Mouse (Mus musculus) intestine, embryonic 14.5 days (tissue): ENCODE measurements around the gene Egfl6. TPM values are rescaled to one million over a fixed set of nuclear protein-coding genes. Genes with fewer than 3 reads are reported as not detected.
A peak's percentile ranks its signal among the peaks of the same experiment; 100 is the strongest.

ENCODE experiments used
- ATAC-seq: fragments of 200-750 bp; cut with Nextera tagmentation; replicated peaks from 2 replicates; pipeline ENCODE4 v1.8.0; 2017; ENCODE audit warnings: low read depth, moderate number of reproducible peaks, moderate TSS enrichment, moderate library complexity; ENCODE audit not compliant: low FRiP score, low TSS enrichment
- DNase-seq: peaks from one replicate; pipeline ENCODE4 v3.0.0-alpha.2; 2018; ENCODE audit warnings: low spot score
- H3K27ac ChIP-seq: fragments of 300-500 bp; sonication (generic); 2 replicates; pipeline ENCODE4 v1.5.1; 2014; ENCODE audit warnings: low read depth, mild to moderate bottlenecking, control low read depth
- H3K27me3 ChIP-seq: fragments of 300-500 bp; sonication (generic); replicated peaks from 2 replicates; pipeline ENCODE4 v1.6.1; 2014; ENCODE audit warnings: low read length, control low read depth; ENCODE audit not compliant: control insufficient read depth, insufficient read depth
- H3K36me3 ChIP-seq: fragments of 300-500 bp; sonication (generic); 2 replicates; pipeline ENCODE4 v1.6.1; 2014; ENCODE audit warnings: low read length, control low read depth; ENCODE audit not compliant: control insufficient read depth, insufficient read depth
- H3K4me1 ChIP-seq: fragments of 300-500 bp; sonication (generic); replicated peaks from 2 replicates; pipeline ENCODE4 v1.6.1; 2014; ENCODE audit warnings: low read length, control low read depth, mixed read lengths; ENCODE audit not compliant: control insufficient read depth, insufficient read depth
- H3K4me2 ChIP-seq: fragments of 300-500 bp; sonication (generic); 2 replicates; pipeline ENCODE4 v1.6.1; 2014; ENCODE audit warnings: low read length
- H3K4me3 ChIP-seq: fragments of 300-500 bp; sonication (generic); 2 replicates; pipeline ENCODE4 v1.5.1; 2014; ENCODE audit warnings: low read depth, low read length, control low read depth, mixed read lengths
- H3K9ac ChIP-seq: fragments of 300-500 bp; sonication (generic); 2 replicates; pipeline ENCODE4 v1.6.1; 2014; ENCODE audit warnings: mild to moderate bottlenecking, low read length
- H3K9me3 ChIP-seq: fragments of 300-500 bp; sonication (generic); 2 replicates; pipeline ENCODE4 v1.6.1; 2016; ENCODE audit warnings: low read length, control low read depth; ENCODE audit not compliant: control insufficient read depth
- WGBS: fragments of 180-500 bp; shearing (Covaris S2); extraction: QIAGEN DNeasy Blood & Tissue Kit; methylation state at CpG from one replicate; pipeline ENCODE4 v1.1.7; 2014; 5-methylcytosine and 5-hydroxymethylcytosine counted together
- polyA plus RNA-seq: library from polyadenylated mRNA; unstranded; fragments of >200 nt; fragmentation: Nextera tagmentation; extraction: Ambion mirVana; gene quantifications from 2 replicates; pipeline ENCODE4 v1.2.1, GENCODE M21; 2014

Egfl6 gene
- polyA plus RNA-seq, 1 experiment from 2014 or later: 4.7 TPM

DNA sequence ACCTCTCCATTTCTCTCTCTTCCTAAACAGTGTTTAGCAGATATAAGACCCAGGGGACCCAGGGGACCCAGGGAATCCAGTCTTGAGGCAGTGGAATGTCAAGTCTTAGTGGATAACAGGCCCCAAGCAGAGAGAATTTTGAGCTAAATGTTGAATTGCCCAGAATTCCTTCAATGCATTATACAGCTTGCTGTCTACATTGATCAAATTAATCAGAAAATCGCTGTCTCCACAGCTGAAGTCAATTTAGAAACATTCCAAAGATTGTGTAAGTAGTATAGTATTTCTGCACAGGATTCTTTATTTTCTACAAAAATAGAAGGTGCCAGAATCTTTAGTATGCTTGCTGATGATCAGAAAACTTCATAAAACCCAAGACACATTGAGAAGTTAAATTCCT is 9.4 kb downstream of the Egfl6 start:
- no peaks in the 10 kb centered on the region for H3K27me3 ChIP-seq
- no peaks in the 10 kb centered on the region for H3K4me1 ChIP-seq
- H3K9me3 ChIP-seq: no peaks in the 10 kb centered on the region
- no peak overlapping the region for H3K4me2 ChIP-seq
- H3K4me3 ChIP-seq: no peak overlapping the region
- H3K9ac ChIP-seq: no peak overlapping the region
- H3K27ac ChIP-seq: no peak overlapping the region
- ATAC-seq (no peak), DNase-seq (no peak)
- WGBS: 77% methylated on average over 1 of the region's 1 CpGs
- no peaks in the 10 kb centered on the region for H3K36me3 ChIP-seq

DNA sequence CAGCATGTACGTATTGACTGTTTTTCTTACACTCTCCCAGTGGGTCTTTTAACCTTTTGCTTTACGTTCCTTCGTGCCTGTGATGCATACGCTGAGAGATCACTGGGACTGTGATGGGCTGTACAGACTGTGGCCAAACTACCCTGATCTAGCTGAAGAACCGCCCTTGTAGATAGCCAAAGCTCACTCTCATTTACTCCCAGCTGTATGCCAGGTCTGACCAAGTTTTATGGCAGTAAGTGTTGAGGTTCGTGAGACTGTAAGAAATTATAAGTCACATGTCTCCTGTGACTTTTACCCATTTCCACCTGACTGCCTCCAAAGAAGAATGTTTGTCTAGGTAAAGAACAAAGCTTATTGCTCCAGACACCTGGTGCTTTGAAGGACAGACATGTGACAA is 19.5 kb downstream of the Egfl6 start:
- no peaks in the 10 kb centered on the region for H3K27me3 ChIP-seq
- WGBS: 82% methylated on average over 6 of the region's 6 CpGs

DNA sequence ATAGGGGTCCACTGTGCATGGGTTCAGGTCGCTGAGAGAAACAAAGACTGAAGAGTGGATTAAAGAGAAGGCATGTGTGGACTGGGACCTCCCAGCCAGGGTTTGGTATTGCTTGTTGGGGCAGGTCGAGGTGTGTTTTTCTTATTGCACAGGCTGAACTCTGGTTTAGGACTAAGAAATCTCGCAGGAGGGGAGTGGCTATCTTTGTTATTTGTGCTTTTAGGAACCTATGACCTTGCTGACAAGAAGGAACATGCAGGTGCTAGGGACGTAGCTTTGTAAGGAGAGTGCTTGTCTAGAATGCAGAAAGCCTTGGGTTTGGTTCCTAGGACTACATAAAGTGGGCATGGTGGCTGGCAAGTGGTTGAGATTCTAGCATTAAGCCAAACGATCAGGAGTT is 20.1 kb downstream of the Egfl6 start:
- no peak for ATAC-seq
- no peaks in the 10 kb centered on the region for H3K27me3 ChIP-seq
- H3K4me3 ChIP-seq: no peak overlapping the region
- H3K4me2 ChIP-seq: no peak overlapping the region
- H3K4me1 ChIP-seq: no peaks in the 10 kb centered on the region
- no peaks in the 10 kb centered on the region for H3K36me3 ChIP-seq
- no peak overlapping the region for H3K27ac ChIP-seq
- no peaks in the 10 kb centered on the region for H3K9me3 ChIP-seq
- WGBS: 63% methylated on average over 5 of the region's 5 CpGs
- H3K9ac ChIP-seq: no peak overlapping the region
- DNase-seq: no peak

More for the DNA sequence above, 19.5 kb downstream of the Egfl6 start:
- Histone ChIP-seq H3K4me1 (no peaks in the 10 kb centered on the region), H3K9me3 (no peaks in the 10 kb centered on the region), H3K4me2 (no peak overlapping the region), H3K9ac (no peak overlapping the region), H3K4me3 (no peak overlapping the region), H3K27ac (no peak overlapping the region), H3K36me3 (no peaks in the 10 kb centered on the region)
- DNase-seq (no peak), ATAC-seq (no peak)

DNA sequence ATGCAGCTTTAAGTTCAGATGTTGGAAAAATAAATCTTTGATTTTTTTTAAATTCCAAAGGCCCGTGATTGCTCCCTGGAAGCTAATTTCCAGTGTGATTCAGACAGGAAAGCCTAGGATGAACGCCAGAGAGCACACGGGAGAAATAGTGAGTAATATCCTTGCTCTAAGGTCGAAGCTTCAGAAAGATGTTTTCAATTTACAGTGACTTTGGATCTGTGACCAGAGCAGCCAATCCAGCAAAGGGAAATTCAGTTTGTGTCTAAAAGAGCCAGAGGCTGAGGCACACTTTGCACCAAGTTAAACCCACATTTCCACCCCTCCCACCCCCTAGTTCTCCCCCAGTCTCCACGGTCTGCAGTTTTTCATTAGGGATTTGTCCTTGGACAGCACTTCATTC is 20.6 kb downstream of the Egfl6 start:
- Histone ChIP-seq H3K27ac (no peak overlapping the region), H3K4me1 (no peaks in the 10 kb centered on the region), H3K9me3 (no peaks in the 10 kb centered on the region), H3K4me2 (no peak overlapping the region), H3K9ac (no peak overlapping the region), H3K27me3 (no peaks in the 10 kb centered on the region), H3K4me3 (no peak overlapping the region), H3K36me3 (no peaks in the 10 kb centered on the region)
- WGBS: 58% methylated on average over 5 of the region's 5 CpGs
- DNase-seq (no peak), ATAC-seq (no peak)

DNA sequence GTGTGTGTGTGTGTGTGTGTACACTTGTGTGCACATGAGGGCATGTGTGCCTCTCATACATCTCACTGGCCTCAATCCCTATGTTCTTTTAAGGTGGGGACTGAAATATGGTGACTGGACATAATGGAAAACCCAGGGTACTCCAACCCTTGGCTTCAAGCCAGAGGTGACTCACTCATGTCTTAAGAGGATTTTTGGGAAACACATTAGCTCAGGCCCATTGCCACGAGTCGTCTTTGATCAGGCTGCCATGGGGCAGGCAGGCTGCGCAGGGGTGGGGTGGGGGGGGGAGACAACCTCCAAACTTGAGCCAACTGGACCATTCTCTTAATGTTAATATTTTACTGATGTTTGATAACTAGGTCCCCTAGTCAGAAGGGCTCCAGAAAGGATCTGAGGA is 26.2 kb downstream of the Egfl6 start:
- Histone ChIP-seq H3K27ac (no peak overlapping the region), H3K27me3 (no peaks in the 10 kb centered on the region), H3K4me3 (no peak overlapping the region), H3K9me3 (no peaks in the 10 kb centered on the region), H3K36me3 (no peaks in the 10 kb centered on the region), H3K4me2 (no peak overlapping the region), H3K9ac (no peak overlapping the region), H3K4me1 (no peaks in the 10 kb centered on the region)
- 67% methylated on average over 3 of the region's 3 CpGs for WGBS
- ATAC-seq: no peak
- DNase-seq: no peak

DNA sequence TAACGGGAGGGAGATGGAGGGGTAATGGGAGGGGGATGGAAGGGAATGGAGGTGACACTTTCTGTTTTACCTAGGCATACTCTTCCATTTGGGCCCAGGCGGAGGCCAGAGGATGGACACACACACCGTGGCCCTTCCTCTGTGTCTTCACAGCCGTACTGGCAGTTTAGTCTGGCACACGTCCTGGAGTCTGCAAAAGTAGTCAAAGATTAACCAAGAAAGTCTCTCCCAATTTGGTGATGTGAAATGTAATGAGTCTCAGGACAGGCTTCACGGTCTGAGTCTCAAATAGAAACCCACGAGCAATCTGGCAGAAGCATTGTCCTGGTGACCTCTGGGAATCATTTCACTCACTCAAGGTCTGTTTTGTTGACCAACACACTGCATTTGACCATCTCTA is 33.2 kb downstream of the Egfl6 start:
- Histone ChIP-seq H3K4me3 (no peak overlapping the region), H3K4me2 (no peak overlapping the region), H3K9ac (no peak overlapping the region), H3K36me3 (no peaks in the 10 kb centered on the region), H3K27ac (no peak overlapping the region), H3K27me3 (no peaks in the 10 kb centered on the region), H3K9me3 (no peaks in the 10 kb centered on the region), H3K4me1 (no peaks in the 10 kb centered on the region)
- ATAC-seq: no peak
- whole genome bisulfite sequencing: 73% methylated on average over 6 of the region's 7 CpGs
- DNase-seq: no peak

DNA sequence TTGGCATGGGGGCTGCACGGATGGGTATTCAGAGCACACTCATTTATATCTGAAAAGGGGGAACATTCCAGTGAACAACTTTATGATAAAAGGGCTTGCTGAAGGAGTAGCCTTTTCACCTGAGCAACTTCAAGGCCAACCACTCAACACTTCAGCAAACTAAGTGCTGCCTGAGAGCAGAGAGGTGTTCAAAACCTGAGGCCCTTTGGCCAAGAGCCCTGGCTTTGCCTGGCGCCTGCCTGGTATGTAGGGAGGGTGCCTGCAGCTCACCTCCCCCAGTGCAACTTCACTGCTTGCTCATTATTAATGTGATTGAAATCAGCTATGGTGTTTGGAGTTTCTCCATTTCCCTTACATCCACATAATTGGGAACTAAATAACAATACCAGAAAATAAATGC is 39.0 kb downstream of the Egfl6 start:
- no peaks in the 10 kb centered on the region for H3K36me3 ChIP-seq
- no peak overlapping the region for H3K4me2 ChIP-seq
- 0 out of 2 replicates have a peak, but pooled peaks cover 2% of the 10 kb centered on the region for H3K27me3 ChIP-seq
- no peak overlapping the region for H3K27ac ChIP-seq
- ATAC-seq (no peak), DNase-seq (no peak)
- no peaks in the 10 kb centered on the region for H3K9me3 ChIP-seq
- H3K4me3 ChIP-seq: no peak overlapping the region
- H3K4me1 ChIP-seq: no peaks in the 10 kb centered on the region
- no peak overlapping the region for H3K9ac ChIP-seq
- WGBS: 88% methylated on average over 2 of the region's 2 CpGs

DNA sequence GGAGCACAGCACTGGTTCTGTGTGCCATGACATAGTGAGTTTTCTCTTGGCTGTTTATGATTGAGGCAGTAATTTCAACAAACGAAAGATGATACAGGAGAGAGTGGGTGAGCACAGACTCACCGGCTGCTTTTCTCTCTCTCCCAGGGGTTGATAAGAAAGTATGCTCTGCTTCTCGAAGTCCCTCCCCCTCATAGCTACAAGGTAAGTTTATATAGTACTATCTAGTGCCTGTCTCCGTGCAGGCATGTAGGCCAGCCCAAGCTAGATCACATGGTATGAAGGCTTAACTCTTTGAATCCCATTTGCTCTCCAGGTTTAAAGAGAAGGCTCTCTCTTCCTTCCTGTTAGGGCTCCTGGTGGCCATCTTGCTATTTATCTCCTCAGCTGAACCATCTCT is 50.4 kb downstream of the Egfl6 start:
- 16% methylated on average over 4 of the region's 4 CpGs for WGBS
- no peaks in the 10 kb centered on the region for H3K4me1 ChIP-seq
- no peak overlapping the region for H3K9ac ChIP-seq
- no peak overlapping the region for H3K27ac ChIP-seq
- no peaks in the 10 kb centered on the region for H3K36me3 ChIP-seq
- no peak overlapping the region for H3K4me3 ChIP-seq
- no peak overlapping the region for H3K4me2 ChIP-seq
- DNase-seq (no peak), ATAC-seq (0 out of 2 replicates have a peak, but pooled peaks have one; percentile 55)
- H3K9me3 ChIP-seq: no peaks in the 10 kb centered on the region
- H3K27me3 ChIP-seq: peaks cover 4% of the 10 kb centered on the region; the same call in 1 of the 2 replicates

DNA sequence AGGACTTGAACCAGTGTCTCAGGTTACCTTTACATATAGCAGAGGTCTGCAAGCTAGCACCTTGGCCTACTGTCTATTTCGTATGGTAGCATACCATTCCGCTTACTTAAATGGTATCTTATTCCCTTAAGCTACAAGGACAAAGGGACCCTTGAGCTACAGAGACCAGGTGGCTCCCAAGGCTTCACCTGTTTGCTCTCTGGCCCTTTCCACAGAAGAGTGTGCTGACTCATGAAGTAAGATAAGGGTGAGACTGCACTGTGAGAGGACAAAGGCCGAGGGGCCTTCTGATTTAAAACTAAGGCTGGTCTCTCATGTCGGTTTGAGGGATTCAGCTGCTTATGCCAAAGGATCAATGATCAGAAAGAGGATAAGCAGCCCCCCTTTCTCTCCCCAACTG is 52.1 kb downstream of the Egfl6 start:
- ATAC-seq (0 out of 2 replicates have a peak, but pooled peaks have one; percentile 53), DNase-seq (no peak)
- no peak overlapping the region for H3K4me2 ChIP-seq
- no peak overlapping the region for H3K9ac ChIP-seq
- no peaks in the 10 kb centered on the region for H3K4me1 ChIP-seq
- H3K4me3 ChIP-seq: no peak overlapping the region
- peaks cover 4% of the 10 kb centered on the region; the same call in 1 of the 2 replicates for H3K27me3 ChIP-seq
- H3K9me3 ChIP-seq: no peaks in the 10 kb centered on the region
- no peaks in the 10 kb centered on the region for H3K36me3 ChIP-seq
- 82% methylated on average over 4 of the region's 4 CpGs for WGBS
- no peak overlapping the region for H3K27ac ChIP-seq
